Mouse (Mus musculus): Measurements from ENCODE around the gene Fam198a.
A peak's percentile ranks its signal among the peaks of the same experiment; 100 is the strongest.

Fam198a gene

GRCm38 (mm10) chr9:121926634-121927405 is 24.0 kb upstream of the Fam198a start:
- no peak for DNase-seq

- no peak for DNase-seq
Observed at GRCm38 (mm10) chr9:121927721-121928120, 23.1 kb upstream of the Fam198a start.

- peak; percentile 21 for DNase-seq
Observed at GRCm38 (mm10) chr9:121928498-121928897, 22.3 kb upstream of the Fam198a start.

- DNase-seq, result no peak
Observed at GRCm38 (mm10) chr9:121934856-121935255, 15.9 kb upstream of the Fam198a start.

- DNase-seq, result peak; percentile 59
Observed at GRCm38 (mm10) chr9:121936952-121937351, 13.8 kb upstream of the Fam198a start.

- no peak for DNase-seq
Observed at GRCm38 (mm10) chr9:121937451-121937864, 13.3 kb upstream of the Fam198a start.

GRCm38 (mm10) chr9:121937944-121938355 is 12.8 kb upstream of the Fam198a start:
- DNase-seq, result peak; percentile 13

GRCm38 (mm10) chr9:121943005-121943404 is 7.8 kb upstream of the Fam198a start:
- DNase-seq, result no peak

- no peak for DNase-seq
Observed at GRCm38 (mm10) chr9:121943628-121944027, 7.2 kb upstream of the Fam198a start.

GRCm38 (mm10) chr9:121947784-121948183 is 3.0 kb upstream of the Fam198a start:
- DNase-seq, result peak; percentile 61

- DNase-seq, result no peak
Observed at GRCm38 (mm10) chr9:121948431-121948830, 2.4 kb upstream of the Fam198a start.

GRCm38 (mm10) chr9:121951114-121951423 is 281 bp downstream of the Fam198a start:
- DNase-seq, result no peak

- DNase-seq, result no peak
Observed at GRCm38 (mm10) chr9:121952596-121952995, 1.8 kb downstream of the Fam198a start.

- DNase-seq, result no peak
Observed at GRCm38 (mm10) chr9:121959966-121960635, 9.3 kb downstream of the Fam198a start.

- peak; percentile 72 for DNase-seq
Observed at GRCm38 (mm10) chr9:121964941-121965340, 14.2 kb downstream of the Fam198a start.

- DNase-seq, result no peak
Observed at GRCm38 (mm10) chr9:121968258-121968657, 17.5 kb downstream of the Fam198a start.

- no peak for DNase-seq
Observed at GRCm38 (mm10) chr9:121969841-121970381, 19.1 kb downstream of the Fam198a start.

- DNase-seq, result no peak
Observed at GRCm38 (mm10) chr9:121973207-121973606, 22.4 kb downstream of the Fam198a start.

- peak; percentile 86 for DNase-seq
Observed at GRCm38 (mm10) chr9:121974141-121974986, 23.6 kb downstream of the Fam198a start.

GRCm38 (mm10) chr9:121975321-121975720 is 24.5 kb downstream of the Fam198a start:
- no peak for DNase-seq

GRCm38 (mm10) chr9:121981046-121981445 is 30.3 kb downstream of the Fam198a start:
- DNase-seq, result no peak

- DNase-seq, result no peak
Observed at GRCm38 (mm10) chr9:121981466-121982105, 30.8 kb downstream of the Fam198a start.

- no peak for DNase-seq
Observed at GRCm38 (mm10) chr9:121982214-121982613, 31.4 kb downstream of the Fam198a start.

Data from cerebellum, adult 9-11 months (tissue).